Mouse (Mus musculus) lung, adult 2 months (tissue): ENCODE results near the gene Trim26.

ENCODE experiments used
- CTCF ChIP-seq: fragments of 200-500 bp; IDR thresholded peaks from 2 replicates; pipeline ENCODE4 v1.5.1; 2011; ENCODE audit warnings: mild to moderate bottlenecking, low read length, control low read depth; ENCODE audit not compliant: insufficient read depth
- POLR2A ChIP-seq: fragments of 200-500 bp; IDR thresholded peaks from 2 replicates; pipeline ENCODE4 v1.6.1; 2011; ENCODE audit warnings: low read depth, mild to moderate bottlenecking, control low read depth, low read length, borderline replicate concordance; ENCODE audit errors: extremely low read depth

- TF ChIP-seq CTCF (no peak), POLR2A (no peak)
Measured at GRCm38 (mm10) chr17:36903651-36904050, 66.7 kb downstream of the Trim26 start.
